Mouse (Mus musculus): ENCODE measurements around the gene Snai1.

Snai1 gene

DNA sequence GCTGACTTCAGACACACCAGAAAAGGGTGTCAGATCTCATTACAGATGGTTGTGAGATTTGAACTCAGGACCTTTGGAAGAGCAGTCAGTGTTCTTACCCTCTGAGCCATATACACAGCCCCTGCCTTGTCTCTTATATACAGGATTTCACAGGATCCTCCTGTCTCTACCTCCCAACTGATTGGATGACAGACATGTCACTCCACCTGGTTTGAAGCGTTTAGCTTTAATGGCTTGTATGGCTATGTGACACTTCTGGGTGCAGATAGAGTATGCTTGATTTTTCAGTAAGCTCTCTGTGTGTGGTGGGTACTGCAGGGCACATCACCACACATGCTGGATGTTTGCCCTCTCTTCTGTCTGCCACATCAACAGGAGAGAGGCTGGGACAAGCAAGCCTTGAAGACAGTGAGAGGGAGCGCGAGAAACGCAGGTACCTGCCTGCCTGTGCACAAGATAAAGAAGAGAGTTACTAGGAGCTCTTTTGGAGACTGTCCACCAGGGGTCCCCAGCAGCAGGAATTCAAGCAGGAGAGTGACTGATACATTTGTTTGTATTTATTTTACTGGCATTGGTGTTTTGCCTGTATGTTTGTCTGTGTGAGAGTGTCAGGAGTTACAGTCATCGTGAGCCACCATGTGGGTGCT, 18.3 kb upstream of the Snai1 start:
- DNase-seq (ENCODE audit: low spot score in 2 of 2), result no peak

DNA sequence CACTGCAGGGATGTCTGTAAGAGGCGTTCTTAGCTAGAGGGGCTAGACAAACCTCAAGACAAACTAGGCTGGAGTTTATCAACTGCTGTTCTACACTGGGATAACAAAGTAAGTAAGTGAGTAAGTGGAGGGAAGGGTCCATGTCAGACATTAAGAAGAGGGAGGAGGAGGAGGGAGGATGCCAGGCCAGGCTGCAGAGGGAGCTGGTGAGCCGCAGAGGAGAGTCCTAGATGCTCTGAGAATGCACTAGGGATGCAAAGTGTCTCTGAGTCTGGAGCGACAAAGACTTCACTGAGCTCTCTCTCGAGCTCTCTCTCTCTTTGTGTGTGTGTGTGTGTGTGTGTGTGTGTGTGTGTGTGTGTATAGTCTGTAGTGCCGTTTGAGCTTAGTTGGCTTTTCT, 9.7 kb upstream of the Snai1 start:
- DNase-seq (ENCODE audit: low spot score in 2 of 2), result no peak

DNA sequence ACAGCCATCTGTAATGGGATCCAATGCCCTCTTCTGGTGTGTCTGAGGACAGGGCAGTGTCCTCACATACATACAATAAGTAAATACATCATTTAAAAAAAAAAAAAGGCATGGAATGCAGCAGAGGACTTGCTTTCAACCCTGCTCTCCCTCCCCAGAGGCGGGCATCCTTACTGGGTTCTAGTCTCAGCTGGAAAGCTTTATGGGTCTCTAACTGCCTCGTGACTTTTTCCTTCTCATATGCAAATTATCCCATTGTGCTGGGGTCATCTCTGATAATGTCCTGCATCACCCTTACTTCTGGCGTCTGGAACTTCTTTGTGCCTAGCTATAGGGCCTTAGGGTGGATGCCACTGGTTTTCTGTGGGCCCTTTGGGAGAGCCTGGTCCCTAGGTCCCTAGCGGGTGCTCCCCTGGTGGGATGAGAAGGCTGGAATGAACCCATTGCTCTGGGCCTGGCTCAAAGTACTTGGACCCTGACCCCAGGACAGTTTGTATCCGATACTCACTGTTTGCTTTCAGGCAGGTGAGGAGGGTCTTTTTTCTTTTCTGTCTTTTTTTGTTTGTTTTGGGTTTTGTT, 8.0 kb upstream of the Snai1 start:
- no peak for DNase-seq (ENCODE audit: low spot score in 2 of 2)

DNA sequence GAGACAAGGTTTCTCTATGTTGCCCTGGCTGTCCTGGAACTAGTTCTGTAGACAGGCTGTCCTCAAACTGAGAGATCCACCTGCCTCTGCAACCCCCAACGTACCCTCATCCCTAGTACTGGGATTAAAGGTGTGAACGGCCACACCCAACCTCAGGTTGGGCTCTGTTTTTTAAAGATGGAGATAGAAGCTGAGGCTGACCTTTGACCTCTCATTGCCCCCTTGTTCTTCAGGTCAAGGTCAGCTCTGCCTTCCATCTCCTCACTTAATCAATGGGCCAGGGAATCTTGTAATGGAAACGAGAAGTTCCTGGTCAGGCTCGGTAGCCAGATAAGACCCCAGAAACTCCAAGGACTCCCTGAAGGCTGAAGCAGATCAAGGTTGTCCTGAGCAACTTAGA, 7.5 kb upstream of the Snai1 start:
- no peak for DNase-seq (ENCODE audit: low spot score in 2 of 2)

DNA sequence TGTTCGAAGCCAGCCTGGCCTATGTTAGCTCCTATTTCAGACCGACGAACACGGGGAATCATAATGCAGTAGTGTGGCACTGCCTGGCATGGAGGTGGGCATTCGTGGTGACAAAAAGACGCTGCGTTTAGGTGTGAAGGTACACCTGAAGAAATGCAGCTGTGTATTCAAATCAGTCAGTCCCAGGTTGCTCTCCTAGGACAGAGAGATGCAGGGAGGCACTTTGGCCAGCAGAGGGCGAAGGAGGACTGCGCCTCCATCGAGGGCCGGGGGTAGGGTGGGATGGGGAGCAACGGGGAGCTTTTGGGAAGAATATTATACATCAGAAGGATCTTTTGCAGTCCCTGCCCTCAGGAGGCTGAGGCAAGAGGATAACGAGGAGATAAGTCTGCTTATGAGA, 5.9 kb upstream of the Snai1 start:
- DNase-seq (ENCODE audit: low spot score in 2 of 2), result no peak

DNA sequence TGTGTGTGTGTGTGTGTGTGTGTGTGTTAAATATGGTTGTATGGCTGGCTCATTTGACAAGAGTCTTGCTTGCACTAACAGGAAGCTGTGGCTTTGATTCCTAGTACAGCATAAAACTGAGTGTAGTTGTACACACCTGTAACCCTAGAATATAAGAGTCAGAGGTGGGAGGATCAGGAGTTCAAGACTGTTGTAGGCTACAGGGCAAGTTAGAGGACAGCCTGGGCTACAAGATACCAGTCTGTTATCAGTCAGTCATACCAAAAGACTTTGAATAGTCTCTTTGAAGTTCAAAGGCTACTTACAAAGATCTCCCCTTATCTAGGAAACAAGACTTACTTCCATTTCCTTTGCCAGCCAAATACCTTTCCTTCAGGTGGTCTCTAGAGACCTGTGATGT, 4.1 kb upstream of the Snai1 start:
- DNase-seq (ENCODE audit: low spot score in 2 of 2), result no peak

DNA sequence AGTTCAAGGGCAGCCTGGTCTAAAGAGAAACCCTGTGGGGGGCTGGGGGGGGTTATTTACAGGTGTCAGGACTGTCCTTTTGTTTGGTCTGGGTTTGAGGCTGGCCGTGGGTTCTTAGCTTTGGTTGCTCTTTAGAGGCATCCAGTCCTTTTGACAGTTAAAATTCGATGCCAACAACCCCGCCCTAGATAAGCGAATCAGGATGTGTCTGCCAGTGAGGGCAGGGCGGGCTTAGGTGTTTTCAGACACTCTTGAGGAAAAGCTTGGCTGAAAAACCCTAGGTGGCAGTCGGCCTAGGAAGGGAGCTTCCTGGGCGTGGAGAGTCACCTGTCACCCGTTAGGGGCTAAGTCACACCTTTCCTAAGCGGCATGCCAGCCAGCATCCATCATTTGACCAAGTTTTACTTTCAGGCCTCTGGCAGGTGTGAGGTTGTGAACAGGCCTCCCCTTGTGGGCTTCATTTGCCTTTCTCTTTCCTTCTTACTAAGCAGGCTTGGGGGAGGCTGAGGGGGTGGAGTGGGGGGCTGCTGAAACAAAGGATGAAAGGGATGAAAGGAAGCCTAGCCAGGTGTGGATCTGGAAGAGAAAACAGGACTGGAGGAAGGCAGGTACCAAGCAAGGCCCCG, 1.6 kb upstream of the Snai1 start:
- DNase-seq (ENCODE audit: low spot score in 2 of 2), result no peak

DNA sequence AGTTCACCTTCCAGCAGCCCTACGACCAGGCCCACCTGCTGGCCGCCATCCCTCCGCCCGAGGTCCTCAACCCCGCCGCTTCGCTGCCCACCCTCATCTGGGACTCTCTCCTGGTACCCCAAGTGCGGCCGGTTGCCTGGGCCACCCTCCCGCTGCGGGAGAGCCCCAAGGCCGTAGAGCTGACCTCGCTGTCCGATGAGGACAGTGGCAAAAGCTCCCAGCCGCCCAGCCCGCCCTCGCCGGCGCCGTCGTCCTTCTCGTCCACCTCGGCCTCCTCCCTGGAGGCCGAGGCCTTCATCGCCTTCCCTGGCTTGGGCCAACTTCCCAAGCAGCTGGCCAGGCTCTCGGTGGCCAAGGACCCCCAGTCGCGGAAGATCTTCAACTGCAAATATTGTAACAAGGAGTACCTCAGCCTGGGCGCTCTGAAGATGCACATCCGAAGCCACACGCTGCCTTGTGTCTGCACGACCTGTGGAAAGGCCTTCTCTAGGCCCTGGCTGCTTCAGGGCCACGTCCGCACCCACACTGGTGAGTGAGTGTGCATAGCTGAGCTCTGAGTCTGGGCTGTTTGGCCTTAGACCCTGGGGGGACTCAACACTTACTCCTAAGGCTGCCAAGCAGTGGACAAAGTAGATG, 794 bp downstream of the Snai1 start:
- no peak for DNase-seq (ENCODE audit: low spot score in 2 of 2)

DNA sequence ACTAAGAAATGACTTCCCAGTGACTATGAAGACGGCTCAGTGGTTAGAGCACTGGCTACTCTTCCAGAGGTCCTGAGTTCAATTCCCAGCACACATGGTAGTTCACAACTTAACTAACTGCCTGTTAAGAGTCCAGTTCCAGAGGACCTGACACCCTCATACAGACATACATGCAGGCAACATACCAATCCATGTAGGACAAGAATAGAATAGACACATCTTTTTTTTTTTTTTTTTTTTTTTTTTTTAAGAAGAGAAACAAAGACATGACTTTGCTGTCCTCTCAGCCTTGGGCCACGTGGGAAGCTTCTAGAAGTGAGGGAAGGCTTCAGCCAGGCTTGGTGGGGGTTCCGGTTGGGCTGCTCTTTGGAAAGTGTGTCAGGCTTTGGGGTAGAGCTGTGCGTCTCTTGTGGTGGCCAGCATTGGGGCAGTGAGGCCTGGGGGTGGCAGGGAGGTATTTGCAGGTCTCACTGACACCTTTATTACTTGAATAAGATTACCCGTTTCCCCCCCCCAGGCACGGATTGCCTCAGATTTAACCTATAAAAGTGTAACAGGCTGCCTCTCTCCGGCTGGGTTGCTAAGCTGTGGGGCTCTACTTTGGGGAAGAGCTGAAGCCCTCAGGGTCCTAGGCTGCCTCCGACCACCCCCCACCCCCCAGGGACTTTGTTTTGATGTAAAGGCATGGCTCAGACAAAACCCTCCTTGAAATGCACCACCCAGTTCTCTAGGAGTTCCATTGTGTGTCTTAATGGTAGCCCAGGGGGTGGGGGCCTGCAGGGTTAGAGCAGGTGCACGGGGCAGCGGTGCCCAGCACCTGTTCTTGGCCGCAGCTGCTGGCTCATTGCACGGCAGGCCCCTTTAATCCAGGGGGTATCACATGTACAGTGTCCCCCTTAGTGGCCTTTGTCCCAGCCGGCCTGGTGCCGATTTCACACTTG, 1.8 kb downstream of the Snai1 start:
- no peak for DNase-seq (ENCODE audit: low spot score in 2 of 2)

DNA sequence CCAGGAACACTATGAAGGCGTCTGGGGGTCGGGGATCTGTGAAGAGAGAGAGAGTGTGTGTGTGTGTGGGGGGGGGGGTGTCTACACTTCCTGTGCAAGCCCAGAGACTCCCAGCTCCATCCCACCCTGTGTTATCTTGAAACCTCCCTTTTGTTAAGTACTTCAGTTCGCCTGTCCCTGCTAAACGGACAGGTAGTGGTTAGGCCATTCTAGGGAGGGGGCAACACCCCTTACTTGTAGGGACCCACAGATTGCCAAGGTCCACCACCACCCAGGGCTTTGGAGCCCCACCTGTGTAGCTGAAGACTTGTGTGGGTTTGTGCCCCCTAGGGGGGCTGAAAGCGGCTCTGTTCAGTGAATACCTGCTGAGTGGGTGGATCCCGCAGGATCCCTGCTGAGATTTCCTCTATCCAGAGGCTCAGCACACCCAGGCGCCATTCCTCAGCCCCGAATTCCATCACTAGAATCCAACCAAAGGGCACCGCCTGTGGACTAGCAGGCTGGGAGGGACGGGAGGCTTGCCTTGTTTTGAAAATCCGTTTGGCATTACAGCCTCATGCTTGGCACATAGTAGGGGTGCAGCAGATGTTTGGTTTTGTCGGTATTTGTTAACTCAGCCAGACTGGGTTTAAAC, 2.6 kb downstream of the Snai1 start:
- DNase-seq (ENCODE audit: low spot score in 2 of 2), result no peak

DNA sequence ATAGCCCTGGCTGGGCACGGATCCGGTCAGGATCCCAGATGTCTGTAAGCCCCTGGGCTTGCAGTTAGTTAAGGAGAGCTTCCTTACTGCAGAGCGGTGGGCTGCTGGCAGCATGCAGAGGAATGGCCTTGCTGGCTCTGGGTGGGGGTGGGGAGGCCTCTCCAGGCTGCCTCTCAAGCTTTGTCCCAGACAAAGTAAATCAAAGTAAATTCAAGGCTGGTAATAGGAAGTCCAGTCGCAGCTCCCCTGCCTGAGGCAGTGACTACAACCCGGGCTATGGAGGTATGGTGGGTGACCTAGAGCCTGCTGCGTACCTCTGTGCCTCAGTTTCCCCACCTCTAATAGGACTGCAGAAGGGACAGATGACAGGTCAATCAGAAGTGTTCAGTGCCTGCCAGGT, 3.3 kb downstream of the Snai1 start:
- DNase-seq (ENCODE audit: low spot score in 2 of 2), result no peak

DNA sequence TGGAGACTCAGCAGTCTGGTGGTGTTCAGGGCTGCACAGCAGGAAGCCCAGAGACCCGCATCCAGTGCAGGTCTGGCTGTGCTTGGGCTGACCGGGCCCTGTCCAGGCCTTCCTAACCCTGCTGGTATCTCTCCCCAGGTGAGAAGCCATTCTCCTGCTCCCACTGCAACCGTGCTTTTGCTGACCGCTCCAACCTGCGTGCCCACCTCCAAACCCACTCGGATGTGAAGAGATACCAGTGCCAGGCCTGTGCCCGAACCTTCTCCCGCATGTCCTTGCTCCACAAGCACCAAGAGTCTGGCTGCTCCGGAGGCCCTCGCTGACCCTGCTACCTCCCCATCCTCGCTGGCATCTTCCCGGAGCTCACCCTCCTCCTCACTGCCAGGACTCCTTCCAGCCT, 3.8 kb downstream of the Snai1 start:
- no peak for DNase-seq (ENCODE audit: low spot score in 2 of 2)

DNA sequence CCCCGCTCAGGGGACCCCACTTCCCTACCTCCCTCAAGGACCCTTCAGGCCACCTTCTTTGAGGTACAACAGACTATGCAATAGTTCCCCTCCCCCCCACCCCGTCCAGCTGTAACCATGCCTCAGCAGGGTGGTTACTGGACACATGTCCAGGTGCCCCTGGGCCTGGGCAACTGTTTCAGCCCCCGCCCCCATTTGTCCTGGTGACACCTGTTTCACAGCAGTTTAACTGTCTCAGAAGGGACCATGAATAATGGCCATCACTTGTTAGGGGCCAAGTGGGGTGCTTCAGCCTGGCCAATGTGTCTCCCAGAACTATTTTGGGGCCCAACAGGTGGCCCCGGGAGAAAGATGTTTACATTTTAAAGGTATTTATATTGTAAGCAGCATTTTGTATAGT, 4.4 kb downstream of the Snai1 start:
- DNase-seq (ENCODE audit: low spot score in 2 of 2), result no peak

DNA sequence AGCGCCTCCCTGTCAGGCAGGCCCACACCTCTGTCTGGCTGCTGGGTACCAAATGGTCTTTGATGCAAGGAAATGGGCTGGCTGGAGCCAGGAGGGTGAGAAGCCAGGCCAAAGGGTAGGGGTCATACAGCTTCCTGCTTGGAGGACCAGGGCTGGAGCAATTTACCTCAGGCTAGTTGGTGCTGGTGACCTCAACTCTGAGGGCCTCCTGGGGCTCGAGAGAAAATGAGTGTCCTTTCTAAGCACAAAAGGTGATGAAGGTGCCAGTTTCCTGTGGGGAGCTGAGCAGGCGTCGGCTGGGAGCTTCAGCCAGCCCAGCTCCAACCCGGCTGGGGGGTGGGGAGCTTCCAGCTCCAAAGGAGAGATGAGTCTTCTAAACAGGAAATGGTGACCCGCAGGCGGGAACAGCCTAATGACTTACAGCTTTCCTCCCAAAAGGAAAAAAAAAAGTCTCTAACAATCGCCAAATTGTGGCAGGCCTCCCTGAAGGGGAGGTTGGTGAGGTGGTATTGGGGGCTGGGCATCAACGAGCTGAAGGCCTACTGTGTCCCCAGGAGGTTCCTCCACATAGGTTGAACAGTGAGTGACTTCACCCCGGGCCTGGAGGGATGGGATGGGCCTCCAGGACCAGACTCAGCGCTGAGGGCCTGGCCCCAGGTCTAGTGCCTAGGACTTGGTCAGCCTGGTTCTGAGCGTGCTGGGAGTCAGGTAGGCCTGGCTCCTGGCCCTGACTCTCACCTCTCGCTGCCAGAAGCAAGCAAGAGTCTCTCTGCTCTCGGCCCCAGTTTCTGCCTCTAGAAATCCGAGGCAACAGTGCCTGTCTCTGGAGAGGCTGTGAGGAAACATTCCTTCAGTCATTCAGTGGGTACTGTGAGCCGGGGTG, 5.4 kb downstream of the Snai1 start:
- DNase-seq (ENCODE audit: low spot score in 2 of 2), result no peak

DNA sequence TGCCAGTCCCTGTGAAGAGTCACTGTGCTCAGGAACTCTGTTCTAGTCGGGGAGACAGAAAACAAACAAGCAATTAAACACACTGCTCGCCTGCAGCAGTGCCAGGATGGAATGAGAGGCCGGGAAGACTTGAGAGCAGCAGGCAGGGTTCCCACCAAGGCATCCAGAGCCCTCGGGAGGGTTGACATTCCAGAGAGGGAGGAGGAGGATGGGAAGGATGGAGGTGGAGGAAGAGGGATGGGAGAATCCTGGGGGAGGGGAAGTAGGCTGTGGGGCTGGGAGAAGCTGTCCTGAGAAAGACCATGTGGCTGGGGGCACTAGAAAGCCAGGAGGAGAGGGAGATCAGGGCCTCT, 6.0 kb downstream of the Snai1 start:
- DNase-seq (ENCODE audit: low spot score in 2 of 2), result no peak

DNA sequence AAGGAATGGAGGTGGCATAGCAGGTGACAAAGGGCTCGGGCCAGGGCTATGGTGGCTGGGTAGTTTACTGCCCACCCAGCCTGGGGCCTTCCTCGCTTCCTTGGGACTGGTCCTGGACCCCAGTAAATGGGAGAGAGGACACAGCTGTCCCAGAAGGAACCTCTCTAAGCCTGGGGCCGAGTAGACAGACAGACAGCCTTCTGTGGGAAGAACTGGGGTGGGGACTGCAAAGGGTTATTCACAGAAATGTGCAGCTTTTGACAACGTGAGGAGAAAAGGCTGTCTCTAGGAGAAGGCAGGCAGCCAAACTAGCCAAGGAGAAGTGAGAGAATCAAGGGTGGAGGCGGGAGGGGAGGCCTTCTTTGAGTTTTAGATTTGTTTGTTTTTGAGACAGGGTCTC, 6.5 kb downstream of the Snai1 start:
- DNase-seq (ENCODE audit: low spot score in 2 of 2), result no peak

DNA sequence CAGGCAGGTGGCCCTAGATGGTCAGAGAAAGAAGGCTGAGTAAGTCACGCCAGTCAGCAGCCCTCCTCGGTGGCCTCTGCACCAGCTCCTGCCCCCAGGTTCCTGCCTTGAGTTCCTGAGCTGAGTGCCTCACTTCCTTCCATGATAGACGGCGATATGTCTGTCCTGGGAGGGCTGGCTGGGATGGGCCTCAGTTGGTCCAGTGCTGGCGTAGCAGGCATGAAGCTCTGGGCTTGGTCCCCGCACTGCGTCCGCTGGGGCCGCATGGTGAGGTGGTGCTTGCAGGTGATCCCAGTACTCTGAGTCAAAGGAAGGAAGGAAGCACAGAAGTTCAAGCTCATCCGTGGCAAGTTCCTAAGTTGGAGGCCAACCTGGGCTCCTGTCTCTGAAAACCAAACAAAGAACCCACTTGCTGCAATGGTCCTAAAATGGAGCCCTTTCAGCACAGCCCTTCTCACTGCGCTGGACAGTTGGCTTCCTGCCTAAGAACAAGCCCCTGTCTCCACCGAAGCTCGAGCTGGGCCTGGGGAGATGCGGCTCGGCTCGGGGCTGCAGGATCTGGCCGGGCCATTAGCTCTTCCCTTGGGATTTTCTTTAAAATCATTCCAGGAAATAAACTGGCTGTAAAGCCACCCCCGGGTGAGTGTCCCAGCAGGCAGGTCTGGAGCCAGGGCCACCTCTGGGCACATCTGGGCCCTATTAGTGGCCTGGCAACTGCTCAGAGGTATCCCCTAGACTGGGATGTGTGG, 8.6 kb downstream of the Snai1 start:
- no peak for DNase-seq (ENCODE audit: low spot score in 2 of 2)

DNA sequence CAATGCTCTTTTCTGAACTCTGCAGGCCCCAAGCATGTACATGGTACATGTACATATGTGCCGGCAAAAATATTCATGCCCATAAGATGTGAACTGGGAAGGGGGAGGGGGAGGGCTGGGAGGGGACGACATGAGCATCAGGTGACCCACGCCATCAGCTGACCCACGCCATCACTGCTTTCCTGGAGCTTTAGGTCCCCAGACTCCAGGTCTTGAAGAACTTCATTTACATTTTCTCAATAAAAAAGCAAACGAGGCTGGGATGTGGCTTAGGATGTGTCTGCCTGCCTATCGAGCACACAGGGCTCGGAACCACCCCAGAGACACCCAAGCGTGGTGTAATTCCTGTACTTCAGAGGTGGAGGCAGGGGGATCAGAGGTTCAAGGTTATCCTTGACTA, 9.4 kb downstream of the Snai1 start:
- no peak for DNase-seq (ENCODE audit: low spot score in 2 of 2)

DNA sequence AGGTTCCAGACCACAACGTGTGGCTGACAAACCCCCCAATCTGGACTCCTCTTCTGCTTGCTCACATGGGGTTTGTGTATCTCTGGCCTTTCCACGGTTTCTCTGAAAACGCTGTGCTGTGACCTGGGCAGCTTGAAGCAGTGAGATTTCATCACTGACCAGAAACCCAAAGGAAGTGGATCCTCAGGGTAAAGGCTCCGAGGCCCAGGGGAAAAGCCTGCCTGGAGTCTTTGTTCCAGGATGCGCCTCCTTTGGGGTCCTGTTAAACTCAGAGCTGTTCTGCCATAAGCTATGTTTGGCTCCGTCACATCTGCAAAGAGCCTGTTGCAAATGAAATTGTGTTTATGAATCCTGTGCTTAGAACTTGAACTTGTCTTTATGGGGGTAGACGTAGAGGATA, 11.0 kb downstream of the Snai1 start:
- no peak for DNase-seq (ENCODE audit: low spot score in 2 of 2)

DNA sequence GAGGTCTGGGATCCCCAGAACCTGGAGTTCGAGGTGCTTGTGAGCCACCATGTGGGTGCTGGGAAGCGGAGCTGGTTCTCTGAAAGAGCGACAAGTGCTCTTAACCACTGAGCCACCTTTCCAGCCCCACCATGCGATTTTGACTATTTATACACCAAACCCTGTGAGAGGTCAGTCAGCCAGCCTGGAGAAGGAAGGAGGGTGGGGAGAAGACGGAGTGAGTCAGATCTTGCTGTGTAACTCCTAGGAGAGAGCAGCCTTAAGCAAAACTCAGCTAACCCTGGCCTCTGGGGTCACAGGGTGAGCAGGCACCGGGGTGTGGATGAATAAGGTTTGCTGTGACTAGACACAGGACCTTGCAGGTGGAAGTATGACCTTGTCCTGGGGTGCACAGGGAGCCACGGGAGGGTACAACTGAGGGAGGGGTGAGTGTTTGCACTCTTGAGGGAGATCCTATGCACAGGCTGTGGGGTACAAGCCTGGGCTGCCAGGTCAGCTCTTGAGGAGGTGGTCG, 12.4 kb downstream of the Snai1 start:
- no peak for DNase-seq (ENCODE audit: low spot score in 2 of 2)

Data from right cerebral cortex, postnatal 36 days (tissue).